Mouse (Mus musculus): ENCODE measurements around the gene Plac9a.

DNA sequence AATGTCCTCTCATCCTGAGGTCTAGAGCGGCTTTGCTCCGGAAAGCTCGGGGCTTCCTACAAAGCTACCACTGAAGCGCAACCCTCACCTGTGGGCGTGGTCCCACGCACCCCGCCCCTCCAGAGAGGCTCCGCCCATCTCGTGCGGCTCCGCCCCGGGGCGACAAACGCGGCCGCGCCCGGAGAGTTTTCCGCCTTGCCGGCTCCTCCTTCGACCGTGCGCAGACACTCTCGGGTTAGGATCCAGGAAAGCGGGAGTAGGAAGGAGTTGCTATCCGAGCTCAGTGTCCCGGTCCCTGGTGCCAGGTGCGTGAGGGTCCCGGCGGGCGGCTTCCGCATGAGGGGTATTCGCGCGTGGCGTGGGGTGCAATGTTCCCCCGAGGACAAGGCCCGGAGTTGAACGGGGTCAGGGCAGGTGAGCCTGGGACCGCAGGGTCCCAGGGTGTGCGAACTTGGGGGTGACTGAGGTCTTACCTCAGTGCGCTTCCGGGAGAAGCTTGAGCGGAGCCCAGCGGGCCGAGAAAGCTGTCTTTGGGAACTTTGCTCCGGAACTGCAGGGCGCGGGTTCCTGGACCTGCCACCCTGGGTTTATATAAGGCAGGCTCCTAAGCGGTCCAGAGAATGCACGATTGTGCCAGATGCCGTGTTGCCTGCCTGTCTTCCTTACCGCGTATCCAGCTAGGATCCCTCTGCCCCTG lies 60.8 kb downstream of the Plac9a start, which contains the start of gene Anxa11:
- TF ChIP-seq TAL1 (IDR thresholded peaks at IDR 0.05; ENCODE audit: low read length) (no peak), GATA1 (IDR thresholded peaks at IDR 0.05; ENCODE audit: low read length) (no peak)
